Mouse (Mus musculus): ENCODE data around the gene Tff1.

Gene Tff1

DNA sequence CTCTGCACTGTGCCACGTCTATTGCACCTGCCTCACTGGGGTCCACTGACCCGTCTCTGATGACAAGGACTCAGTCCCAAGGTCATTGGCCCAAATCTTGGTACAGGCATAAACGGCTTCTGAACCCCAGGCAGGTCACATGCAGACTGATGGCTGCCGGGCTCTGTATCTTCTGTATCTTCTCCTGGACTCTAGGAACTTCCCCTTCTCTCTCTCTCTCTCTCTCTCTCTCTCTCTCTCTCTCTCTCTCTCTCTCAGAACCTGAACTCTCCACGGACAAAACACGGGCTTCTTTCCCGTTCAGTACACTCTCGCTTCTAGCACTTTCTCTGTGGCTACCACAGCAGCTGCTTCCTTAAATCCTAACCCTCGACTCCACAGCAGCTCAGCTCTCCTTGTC is 19.1 kb downstream of the Tff1 start:
- TF ChIP-seq POU5F1 (IDR thresholded peaks at IDR 0.05; ENCODE audit: borderline replicate concordance, low read length): no peak
- TF ChIP-seq CTCF (conservative IDR thresholded peaks at IDR 0.05; ENCODE audit: low read length): no peak
- peaks cover 13% of the 10 kb centered on the region; the same call in 1 of the 2 replicates for H3K27me3 ChIP-seq (ENCODE audit: insufficient read depth, low read length)
- H3K36me3 ChIP-seq (ENCODE audit: insufficient read depth, low read length): no peaks in the 10 kb centered on the region
- peaks cover 7% of the 10 kb centered on the region; the same call in 1 of the 2 replicates for H3K9me3 ChIP-seq (ENCODE audit: low read length)
- no peak overlapping the region for H3K4me3 ChIP-seq (replicated peaks; ENCODE audit: low read length)
- H3K4me1 ChIP-seq (replicated peaks; ENCODE audit: low read depth, low read length): peaks cover 15% of the 10 kb centered on the region

DNA sequence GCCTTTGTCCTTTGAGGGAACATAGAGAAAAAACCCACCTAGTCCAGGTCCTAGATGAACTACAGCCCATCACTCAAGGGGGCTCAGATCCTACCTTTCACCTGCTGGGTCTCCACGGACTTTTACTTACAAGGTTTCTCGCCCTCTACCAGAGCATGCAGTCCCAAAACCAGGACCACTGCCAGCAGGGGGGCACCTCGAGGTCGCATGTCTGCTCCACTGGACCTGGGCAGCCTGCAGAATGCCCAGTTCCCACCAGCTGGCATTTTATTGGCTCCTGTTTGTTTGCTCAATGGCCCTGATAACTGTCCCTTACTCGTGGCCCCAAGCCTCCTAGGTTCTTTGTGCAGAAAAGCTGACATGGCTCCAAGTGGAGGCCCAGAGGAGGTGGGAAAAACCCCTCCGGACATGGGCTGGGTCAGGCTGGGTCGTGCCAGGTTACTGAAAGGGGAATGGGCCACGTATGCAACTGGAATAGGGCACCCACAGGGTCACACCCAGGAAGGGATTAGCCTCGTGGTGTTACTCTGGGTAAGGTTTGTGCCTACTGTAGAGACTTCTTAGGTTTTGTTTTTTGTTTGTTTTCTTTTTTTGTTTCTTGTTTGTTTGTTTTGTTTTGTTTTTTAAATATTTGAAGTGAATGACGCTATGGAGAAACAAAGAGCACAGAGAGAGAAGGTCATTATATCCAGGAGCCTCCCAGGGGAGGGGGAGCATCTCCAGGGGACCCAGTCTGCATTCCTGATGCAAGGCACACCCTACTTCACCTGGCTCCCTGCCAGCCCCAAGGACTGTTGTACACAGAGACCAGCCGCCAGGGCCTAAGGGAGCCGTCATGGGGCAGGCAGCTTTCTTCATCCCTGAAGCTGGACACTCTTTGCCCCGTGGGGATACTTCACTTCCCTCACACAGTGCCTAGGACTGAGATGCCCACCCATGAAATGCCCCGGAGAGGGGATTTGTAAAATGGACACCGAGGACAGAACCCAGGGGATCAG is 20.7 kb downstream of the Tff1 start, which contains the start of gene Tff2:
Tff2 (minus strand) TSS at position 243 of the 998 bp plus-strand sequence.
- H3K27me3 ChIP-seq (ENCODE audit: insufficient read depth, low read length): peaks cover 13% of the 10 kb centered on the region; the same call in 1 of the 2 replicates
- H3K4me1 ChIP-seq (replicated peaks; ENCODE audit: low read depth, low read length): peaks cover 18% of the 10 kb centered on the region
- peaks cover 7% of the 10 kb centered on the region; the same call in 1 of the 2 replicates for H3K9me3 ChIP-seq (ENCODE audit: low read length)
- TF ChIP-seq CTCF (conservative IDR thresholded peaks at IDR 0.05; ENCODE audit: low read length) (no peak), NANOG (IDR thresholded peaks at IDR 0.05; ENCODE audit: borderline replicate concordance, low read length) (no peak), POU5F1 (IDR thresholded peaks at IDR 0.05; ENCODE audit: borderline replicate concordance, low read length) (no peak)
- no peaks in the 10 kb centered on the region for H3K36me3 ChIP-seq (ENCODE audit: insufficient read depth, low read length)
- H3K4me3 ChIP-seq (replicated peaks; ENCODE audit: low read length): no peak within 1 kb of the TSS

DNA sequence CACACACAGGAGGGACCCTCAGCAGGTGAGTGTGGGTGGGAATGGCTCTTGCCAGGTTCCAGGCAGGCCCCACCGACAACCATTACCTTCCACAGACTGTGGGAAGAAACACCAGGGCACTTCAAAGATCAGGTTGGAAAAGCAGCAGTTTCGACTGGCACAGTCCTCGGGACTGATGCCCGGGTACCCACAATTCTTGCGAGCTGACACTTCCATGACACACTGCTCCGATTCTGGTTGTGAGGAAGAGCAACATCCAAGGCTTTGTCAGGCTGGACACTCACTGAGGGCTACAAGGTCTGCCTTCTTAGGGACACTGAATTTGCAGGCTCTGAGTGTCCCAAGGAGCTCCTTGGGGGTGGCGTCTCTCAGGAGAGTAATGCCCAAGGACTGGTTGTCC is 23.0 kb downstream of the Tff1 start:
- TF ChIP-seq POU5F1 (IDR thresholded peaks at IDR 0.05; ENCODE audit: borderline replicate concordance, low read length): no peak
- TF ChIP-seq CTCF (conservative IDR thresholded peaks at IDR 0.05; ENCODE audit: low read length): no peak
- TF ChIP-seq NANOG (IDR thresholded peaks at IDR 0.05; ENCODE audit: borderline replicate concordance, low read length): no peak
- Histone ChIP-seq H3K4me1 (replicated peaks; ENCODE audit: low read depth, low read length) (peaks cover 23% of the 10 kb centered on the region), H3K27me3 (ENCODE audit: insufficient read depth, low read length) (peaks cover 13% of the 10 kb centered on the region; the same call in 1 of the 2 replicates), H3K9me3 (ENCODE audit: low read length) (peaks cover 7% of the 10 kb centered on the region; the same call in 1 of the 2 replicates), H3K36me3 (ENCODE audit: insufficient read depth, low read length) (no peaks in the 10 kb centered on the region), H3K4me3 (replicated peaks; ENCODE audit: low read length) (no peak overlapping the region)

GRCm38 (mm10) chr17:31138398-31138797 is 26.7 kb downstream of the Tff1 start:
- no peaks in the 10 kb centered on the region for H3K36me3 ChIP-seq (ENCODE audit: insufficient read depth, low read length)
- H3K4me1 ChIP-seq (replicated peaks; ENCODE audit: low read depth, low read length): peaks cover 24% of the 10 kb centered on the region
- 0 out of 2 replicates have a peak, but pooled peaks cover 6% of the 10 kb centered on the region for H3K27me3 ChIP-seq (ENCODE audit: insufficient read depth, low read length)
- H3K4me3 ChIP-seq (replicated peaks; ENCODE audit: low read length): no peak overlapping the region
- H3K9me3 ChIP-seq (ENCODE audit: low read length): no peaks in the 10 kb centered on the region
- TF ChIP-seq CTCF (conservative IDR thresholded peaks at IDR 0.05; ENCODE audit: low read length): peak; percentile 70
- TF ChIP-seq NANOG (IDR thresholded peaks at IDR 0.05; ENCODE audit: borderline replicate concordance, low read length): no peak

GRCm38 (mm10) chr17:31136821-31137220 is 28.3 kb downstream of the Tff1 start:
- no peak for TF ChIP-seq CTCF (conservative IDR thresholded peaks at IDR 0.05; ENCODE audit: low read length)
- no peak for TF ChIP-seq POU5F1 (IDR thresholded peaks at IDR 0.05; ENCODE audit: borderline replicate concordance, low read length)
- no peak for TF ChIP-seq NANOG (IDR thresholded peaks at IDR 0.05; ENCODE audit: borderline replicate concordance, low read length)
- Histone ChIP-seq H3K9me3 (ENCODE audit: low read length) (no peaks in the 10 kb centered on the region), H3K4me1 (replicated peaks; ENCODE audit: low read depth, low read length) (peaks cover 24% of the 10 kb centered on the region), H3K27me3 (ENCODE audit: insufficient read depth, low read length) (no peaks in the 10 kb centered on the region), H3K36me3 (ENCODE audit: insufficient read depth, low read length) (no peaks in the 10 kb centered on the region), H3K4me3 (replicated peaks; ENCODE audit: low read length) (no peak overlapping the region)

DNA sequence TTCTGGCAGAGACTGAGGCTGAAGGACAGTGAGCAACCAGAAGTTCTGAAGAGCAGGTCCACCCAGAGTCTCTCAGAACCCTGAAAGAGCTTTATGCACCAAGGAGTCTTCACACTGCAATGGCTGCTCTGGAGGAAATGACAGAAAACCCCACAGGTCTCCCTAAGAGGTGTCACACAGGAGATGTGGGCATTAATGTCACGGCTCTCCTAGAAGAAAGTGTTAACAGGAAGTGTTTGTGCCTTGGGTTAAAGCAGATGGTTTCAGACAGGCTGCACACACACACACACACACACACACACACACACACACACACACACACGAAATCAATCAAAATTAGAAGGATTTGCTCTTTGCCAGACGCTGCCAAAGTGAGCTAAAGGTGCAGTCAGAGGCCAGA is 28.8 kb downstream of the Tff1 start:
- Histone ChIP-seq H3K36me3 (ENCODE audit: insufficient read depth, low read length) (no peaks in the 10 kb centered on the region), H3K4me3 (replicated peaks; ENCODE audit: low read length) (no peak overlapping the region), H3K9me3 (ENCODE audit: low read length) (no peaks in the 10 kb centered on the region), H3K27me3 (ENCODE audit: insufficient read depth, low read length) (no peaks in the 10 kb centered on the region), H3K4me1 (replicated peaks; ENCODE audit: low read depth, low read length) (peaks cover 24% of the 10 kb centered on the region)
- TF ChIP-seq CTCF (conservative IDR thresholded peaks at IDR 0.05; ENCODE audit: low read length): no peak
- TF ChIP-seq NANOG (IDR thresholded peaks at IDR 0.05; ENCODE audit: borderline replicate concordance, low read length): no peak
- no peak for TF ChIP-seq POU5F1 (IDR thresholded peaks at IDR 0.05; ENCODE audit: borderline replicate concordance, low read length)

GRCm38 (mm10) chr17:31134913-31135312 is 30.2 kb downstream of the Tff1 start:
- no peaks in the 10 kb centered on the region for H3K9me3 ChIP-seq (ENCODE audit: low read length)
- H3K27me3 ChIP-seq (ENCODE audit: insufficient read depth, low read length): no peaks in the 10 kb centered on the region
- H3K4me1 ChIP-seq (replicated peaks; ENCODE audit: low read depth, low read length): peaks cover 24% of the 10 kb centered on the region
- no peaks in the 10 kb centered on the region for H3K36me3 ChIP-seq (ENCODE audit: insufficient read depth, low read length)
- no peak overlapping the region for H3K4me3 ChIP-seq (replicated peaks; ENCODE audit: low read length)
- TF ChIP-seq NANOG (IDR thresholded peaks at IDR 0.05; ENCODE audit: borderline replicate concordance, low read length): no peak
- no peak for TF ChIP-seq CTCF (conservative IDR thresholded peaks at IDR 0.05; ENCODE audit: low read length)
- TF ChIP-seq POU5F1 (IDR thresholded peaks at IDR 0.05; ENCODE audit: borderline replicate concordance, low read length): no peak

DNA sequence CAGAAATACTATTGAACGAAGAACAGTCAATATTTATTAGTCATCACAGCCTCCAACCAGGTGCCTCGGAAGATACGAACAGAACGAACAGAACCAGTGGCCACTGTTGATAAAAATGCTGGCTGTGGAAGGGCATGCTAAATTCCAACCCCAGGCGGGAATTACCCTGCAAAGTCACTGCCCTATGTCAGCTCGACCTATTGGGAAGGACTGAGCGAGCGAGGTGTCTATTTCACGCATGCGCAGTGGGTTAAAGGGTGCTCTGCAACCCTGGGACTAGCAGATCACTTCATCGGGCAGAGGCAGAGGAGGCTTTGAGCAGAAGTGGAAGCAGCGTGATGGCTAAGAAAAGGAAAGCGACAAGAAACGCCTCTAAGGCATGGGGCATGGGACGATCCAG is 31.3 kb downstream of the Tff1 start:
- 0 out of 2 replicates have a peak overlapping the region, but pooled peaks have one; percentile 30 for H3K4me3 ChIP-seq (replicated peaks; ENCODE audit: low read length)
- H3K36me3 ChIP-seq (ENCODE audit: insufficient read depth, low read length): no peaks in the 10 kb centered on the region
- H3K4me1 ChIP-seq (replicated peaks; ENCODE audit: low read depth, low read length): peaks cover 24% of the 10 kb centered on the region
- H3K9me3 ChIP-seq (ENCODE audit: low read length): no peaks in the 10 kb centered on the region
- TF ChIP-seq NANOG (IDR thresholded peaks at IDR 0.05; ENCODE audit: borderline replicate concordance, low read length): no peak
- no peaks in the 10 kb centered on the region for H3K27me3 ChIP-seq (ENCODE audit: insufficient read depth, low read length)
